Mouse (Mus musculus) thymus, adult 2 months (tissue): ENCODE measurements around the gene Selenoo.

Experiments used
- CTCF ChIP-seq: fragments of 200-500 bp; IDR thresholded peaks from 2 replicates; pipeline ENCODE4 v1.5.1; 2012; ENCODE audit warnings: mild to moderate bottlenecking, control low read depth, low read length, moderate library complexity, borderline replicate concordance; ENCODE audit not compliant: control insufficient read depth, poor library complexity, insufficient read depth; ENCODE audit errors: extremely low read depth
- POLR2A ChIP-seq: fragments of 200-500 bp; IDR thresholded peaks from 2 replicates; pipeline ENCODE4 v1.6.1; 2012; ENCODE audit warnings: mild to moderate bottlenecking, low read length, control low read depth, moderate library complexity; ENCODE audit not compliant: control insufficient read depth, poor library complexity, insufficient read depth; ENCODE audit errors: extremely low read depth

GRCm38 (mm10) chr15:89070606-89071005, 18.3 kb upstream of the Selenoo start:
- no peak for TF ChIP-seq CTCF
- no peak for TF ChIP-seq POLR2A
